Mouse (Mus musculus): ENCODE measurements around the gene Nab1.

DNA sequence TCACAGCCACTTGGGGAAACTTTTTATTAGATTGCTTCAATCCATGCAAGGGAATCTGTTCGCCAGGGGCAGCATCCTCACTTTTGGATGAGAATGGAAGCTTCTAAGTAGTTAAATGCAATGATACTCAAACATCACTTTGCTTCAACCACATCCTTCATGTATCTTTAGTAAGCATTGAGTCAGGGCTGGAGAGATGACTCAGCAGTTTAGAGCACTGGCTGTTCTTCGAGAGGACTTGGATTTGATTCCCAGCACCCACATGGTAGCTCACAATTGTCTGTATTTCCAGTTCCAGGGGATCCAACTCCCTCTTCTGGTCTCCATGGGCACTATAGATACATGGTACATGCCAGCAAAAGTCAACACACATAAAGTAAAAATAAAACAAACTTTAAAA is 77.4 kb downstream of the Nab1 start:
- TF ChIP-seq CTCF (IDR thresholded peaks at IDR 0.05; ENCODE audit: low read depth, low read length) (no peak), POLR2A (IDR thresholded peaks at IDR 0.05; ENCODE audit: extremely low read depth, insufficient read depth, low read length) (no peak)
